Mouse (Mus musculus) urinary bladder, postnatal 4 days (tissue): ENCODE results near the gene Usp7.
A peak's percentile ranks its signal among the peaks of the same experiment; 100 is the strongest.

Experiments used
- DNase-seq, 2 experiments: peaks; one replicate each; pipeline ENCODE4 v3.0.0; 2021 to 2022; ENCODE audit warnings: low spot score in 2 of 2

Usp7 gene

DNA sequence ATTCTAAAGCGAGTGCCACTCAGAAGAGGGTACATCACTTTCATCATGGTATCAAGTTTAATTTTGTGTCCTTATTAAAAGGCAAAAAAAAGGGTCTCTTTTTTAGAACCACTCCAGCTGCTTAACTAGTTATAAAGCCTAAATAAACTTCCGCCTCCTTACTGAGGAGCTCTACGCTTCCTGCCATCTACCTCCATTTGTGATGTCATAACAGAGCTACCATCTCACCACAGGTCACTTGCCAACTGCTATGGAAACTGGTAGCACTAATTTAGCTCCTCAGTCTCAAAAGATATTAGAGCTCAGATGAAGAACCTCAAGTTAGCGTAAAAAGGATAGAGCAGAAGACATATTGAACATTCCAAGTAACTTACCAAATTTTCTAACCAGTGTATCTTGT, 71.7 kb downstream of the Usp7 start:
- no peak for DNase-seq

DNA sequence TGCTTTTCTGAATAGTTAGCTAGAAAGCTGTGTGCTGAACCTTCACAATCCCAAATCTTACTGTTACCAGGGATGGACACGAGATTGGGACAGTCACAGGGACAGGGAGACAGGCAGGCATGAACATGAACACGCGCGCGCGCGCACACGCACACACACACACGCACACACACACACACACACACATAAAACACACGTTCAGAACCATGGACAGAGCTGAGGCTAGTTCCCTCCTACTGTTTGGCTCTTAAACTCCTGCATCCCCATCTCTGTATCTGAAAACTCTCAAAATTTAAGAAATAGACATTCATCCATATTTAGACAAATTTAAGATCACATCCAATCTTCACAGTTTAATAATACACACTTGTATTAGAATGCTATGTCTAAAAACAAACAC, 74.4 kb downstream of the Usp7 start:
- no peak for DNase-seq

- no peak for DNase-seq
Measured at GRCm38 (mm10) chr16:8716300-8716699, 75.8 kb downstream of the Usp7 start.

DNA sequence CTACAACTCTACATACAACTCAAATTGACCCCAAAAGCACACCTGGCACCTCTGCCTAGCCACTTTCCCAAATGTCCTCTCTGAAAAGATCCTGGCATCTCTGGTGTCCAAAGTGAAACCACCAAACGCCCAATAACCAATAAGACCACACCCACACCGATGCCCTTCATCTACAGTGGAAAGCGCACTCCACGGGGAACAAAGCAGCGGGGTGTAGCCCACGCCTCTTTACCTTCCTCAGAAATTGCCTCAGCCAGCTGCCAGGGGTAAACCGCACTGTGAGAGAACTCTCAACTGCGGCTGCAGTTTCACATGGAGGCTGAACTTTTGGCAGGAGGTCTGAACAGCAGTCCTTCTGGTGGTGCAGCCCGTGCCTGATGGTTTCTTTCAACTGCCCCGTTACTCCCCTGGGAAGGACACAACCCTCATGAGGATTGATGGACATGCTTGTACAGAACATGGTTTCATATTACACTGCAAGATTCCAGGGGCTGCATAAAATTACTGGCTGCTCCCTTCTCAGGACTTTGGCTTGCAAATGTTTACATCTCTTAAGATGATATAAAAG, 76.5 kb downstream of the Usp7 start:
- no peak for DNase-seq

- no peak for DNase-seq
Measured at GRCm38 (mm10) chr16:8714851-8715250, 77.3 kb downstream of the Usp7 start.

- DNase-seq, result no peak
Measured at GRCm38 (mm10) chr16:8711998-8712397, 80.1 kb downstream of the Usp7 start.

DNA sequence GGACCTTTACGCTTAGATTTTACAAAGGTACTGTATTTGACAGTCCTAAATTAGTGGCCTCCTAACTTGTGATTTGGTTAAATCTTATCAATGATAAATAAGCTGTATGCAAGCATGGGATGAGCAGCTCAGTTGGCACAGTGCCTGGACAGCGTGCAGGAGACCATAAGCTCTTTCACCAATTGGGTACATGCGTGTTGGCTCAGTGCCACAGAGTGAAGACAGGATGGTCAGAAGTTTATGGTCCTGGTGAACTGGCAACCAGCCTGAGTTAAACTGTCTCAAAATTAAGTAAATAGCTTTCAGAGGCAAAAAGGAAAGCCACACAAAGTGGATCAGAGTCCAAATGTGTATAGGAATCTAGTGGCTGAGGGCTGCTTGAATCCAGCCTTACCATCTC, 91.5 kb downstream of the Usp7 start:
- no peak for DNase-seq

GRCm38 (mm10) chr16:8699556-8699955, 92.6 kb downstream of the Usp7 start:
- DNase-seq, result no peak

GRCm38 (mm10) chr16:8691206-8691605, 100.9 kb downstream of the Usp7 start:
- DNase-seq, result no peak

GRCm38 (mm10) chr16:8689979-8690656, 102.0 kb downstream of the Usp7 start:
- no peak for DNase-seq

- DNase-seq, result no peak
Measured at GRCm38 (mm10) chr16:8687559-8688112, 104.5 kb downstream of the Usp7 start.

- no peak for DNase-seq
Measured at GRCm38 (mm10) chr16:8686871-8687535, 105.1 kb downstream of the Usp7 start.

DNA sequence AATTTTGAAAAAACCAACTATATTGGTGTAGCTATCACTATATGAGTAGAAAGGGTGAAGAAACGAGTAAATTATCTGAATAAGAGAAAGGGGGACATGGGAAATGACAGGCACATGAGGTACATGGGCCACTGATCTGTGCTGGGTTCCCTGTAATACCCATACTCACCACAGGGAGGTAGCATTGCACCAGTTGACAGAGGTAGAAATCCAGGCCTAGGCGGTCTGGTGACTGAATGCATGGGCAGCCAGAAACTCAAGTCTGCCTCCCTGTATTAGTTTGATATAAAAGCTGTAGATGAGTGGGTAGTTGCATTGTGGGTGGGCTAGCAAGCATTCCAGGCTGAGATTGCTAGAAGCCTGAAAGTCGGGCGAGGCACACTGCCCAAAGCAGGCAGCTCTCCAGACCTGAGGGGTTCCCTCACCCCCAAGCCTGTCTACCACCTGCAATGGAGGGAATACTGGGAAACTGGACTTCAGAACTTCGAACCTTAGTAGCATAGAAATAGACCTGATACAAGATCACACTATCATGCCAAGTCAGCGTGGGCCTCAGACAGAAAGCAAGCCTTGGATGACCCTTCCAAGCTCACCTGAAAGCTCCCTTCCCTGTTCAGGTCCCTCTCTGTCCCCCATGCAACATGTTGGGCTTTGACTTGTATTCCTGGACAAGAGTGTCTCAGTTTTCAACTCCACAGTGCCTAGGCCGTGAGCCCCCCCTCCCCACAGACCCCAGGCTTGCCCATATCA, 105.8 kb downstream of the Usp7 start:
- DNase-seq, result peak; percentile 54 to 71

DNA sequence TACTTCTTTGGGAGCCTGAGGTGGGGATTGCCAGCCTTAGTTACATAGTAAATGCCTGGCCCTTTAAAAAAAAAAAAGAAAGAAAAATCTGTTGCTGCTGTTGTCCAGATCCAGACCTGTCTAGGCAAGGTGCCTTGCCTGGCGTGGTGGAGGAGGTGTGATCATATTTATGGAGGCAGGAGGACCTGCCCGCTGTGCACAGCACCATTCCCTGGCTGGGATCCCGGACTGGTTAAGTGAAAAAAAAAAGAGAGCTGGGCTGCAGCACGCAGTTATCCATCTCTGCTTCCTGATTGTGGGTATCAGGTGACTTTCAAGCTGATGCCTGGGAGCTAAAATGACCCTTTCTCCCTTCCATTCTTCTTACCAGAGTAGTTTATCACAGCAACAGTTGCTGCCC, 107.0 kb downstream of the Usp7 start:
- no peak for DNase-seq

- DNase-seq, result no peak
Measured at GRCm38 (mm10) chr16:8680470-8680869, 111.6 kb downstream of the Usp7 start, which contains the start of gene Gm5767. Gm5767 (plus strand) TSS chr16:8680770.

DNA sequence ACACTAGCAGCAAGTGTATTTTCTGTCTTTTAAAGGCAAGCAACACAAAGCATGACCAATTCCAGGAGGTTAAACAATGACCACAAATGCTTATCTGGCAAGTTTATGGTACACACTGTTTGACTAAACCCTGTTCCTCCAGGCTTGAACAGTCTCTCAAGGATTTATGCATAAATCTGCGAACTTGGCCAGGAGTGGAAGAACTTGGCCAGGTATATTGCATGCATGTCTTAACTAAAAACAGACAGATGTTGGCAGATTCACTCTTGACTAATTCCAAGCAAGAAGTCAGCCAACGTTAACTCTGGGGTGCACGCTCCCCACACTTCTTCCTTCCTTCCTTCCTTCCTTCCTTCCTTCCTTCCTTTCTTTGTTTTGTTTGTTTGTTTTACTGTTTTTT, 112.3 kb downstream of the Usp7 start:
- DNase-seq, result no peak

GRCm38 (mm10) chr16:8678676-8679075, 113.4 kb downstream of the Usp7 start:
- no peak for DNase-seq

DNA sequence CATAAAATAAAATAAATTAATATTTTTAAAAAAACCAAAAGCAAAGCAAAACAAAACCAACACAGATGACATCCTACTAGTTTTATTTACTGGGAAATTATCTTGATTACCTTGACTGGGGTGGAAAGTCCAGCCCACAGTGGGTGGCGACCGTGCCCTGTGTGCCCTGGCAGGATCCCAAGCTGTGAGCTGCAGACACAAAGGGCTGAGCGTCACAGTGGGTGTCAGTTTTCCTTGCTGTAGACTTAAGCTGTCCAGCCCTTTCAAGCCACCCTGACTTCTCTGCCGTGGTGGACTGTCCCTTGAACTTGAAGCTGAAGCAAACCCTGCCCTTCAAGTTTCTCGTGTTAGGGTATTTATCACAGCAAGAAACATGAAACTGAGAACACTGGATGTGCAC, 114.1 kb downstream of the Usp7 start:
- DNase-seq, result no peak

- DNase-seq, result no peak
Measured at GRCm38 (mm10) chr16:8676800-8677199, 115.3 kb downstream of the Usp7 start.

GRCm38 (mm10) chr16:8676228-8676627, 115.9 kb downstream of the Usp7 start:
- no peak for DNase-seq

- DNase-seq, result no peak
Measured at GRCm38 (mm10) chr16:8675559-8675958, 116.5 kb downstream of the Usp7 start.

DNA sequence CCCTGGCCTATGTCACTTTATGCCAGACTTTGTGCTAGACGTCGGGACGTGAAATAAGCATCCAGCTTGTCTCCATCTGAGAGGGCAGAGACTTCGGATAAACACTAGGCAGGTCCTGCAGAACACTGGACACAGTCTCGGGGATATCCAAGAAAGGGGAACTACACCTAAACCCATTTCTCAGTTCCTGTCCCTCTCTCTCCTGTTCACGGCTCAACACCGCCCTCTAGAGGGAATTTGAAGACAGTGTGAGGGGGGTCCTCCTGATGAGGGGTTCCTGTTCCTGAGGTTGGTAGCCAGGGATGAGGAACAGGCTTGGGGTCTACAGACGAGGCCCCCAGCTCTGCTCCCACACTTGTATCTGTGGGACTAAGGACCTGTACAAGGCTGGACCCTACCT, 117.9 kb downstream of the Usp7 start:
- no peak for DNase-seq
